Mouse (Mus musculus): ENCODE results near the gene Kcnq4. TPM values are rescaled to one million over a fixed set of nuclear protein-coding genes. Genes with fewer than 3 reads are reported as not detected.

Gene Kcnq4
- polyA plus RNA-seq (2014; fragmentation: Illumina TruSeq; extraction: RNeasy Lipid Tissue Mini Kit (QIAGEN cat#74804); ENCODE audit: low read depth, low replicate concordance) = not detected

DNA sequence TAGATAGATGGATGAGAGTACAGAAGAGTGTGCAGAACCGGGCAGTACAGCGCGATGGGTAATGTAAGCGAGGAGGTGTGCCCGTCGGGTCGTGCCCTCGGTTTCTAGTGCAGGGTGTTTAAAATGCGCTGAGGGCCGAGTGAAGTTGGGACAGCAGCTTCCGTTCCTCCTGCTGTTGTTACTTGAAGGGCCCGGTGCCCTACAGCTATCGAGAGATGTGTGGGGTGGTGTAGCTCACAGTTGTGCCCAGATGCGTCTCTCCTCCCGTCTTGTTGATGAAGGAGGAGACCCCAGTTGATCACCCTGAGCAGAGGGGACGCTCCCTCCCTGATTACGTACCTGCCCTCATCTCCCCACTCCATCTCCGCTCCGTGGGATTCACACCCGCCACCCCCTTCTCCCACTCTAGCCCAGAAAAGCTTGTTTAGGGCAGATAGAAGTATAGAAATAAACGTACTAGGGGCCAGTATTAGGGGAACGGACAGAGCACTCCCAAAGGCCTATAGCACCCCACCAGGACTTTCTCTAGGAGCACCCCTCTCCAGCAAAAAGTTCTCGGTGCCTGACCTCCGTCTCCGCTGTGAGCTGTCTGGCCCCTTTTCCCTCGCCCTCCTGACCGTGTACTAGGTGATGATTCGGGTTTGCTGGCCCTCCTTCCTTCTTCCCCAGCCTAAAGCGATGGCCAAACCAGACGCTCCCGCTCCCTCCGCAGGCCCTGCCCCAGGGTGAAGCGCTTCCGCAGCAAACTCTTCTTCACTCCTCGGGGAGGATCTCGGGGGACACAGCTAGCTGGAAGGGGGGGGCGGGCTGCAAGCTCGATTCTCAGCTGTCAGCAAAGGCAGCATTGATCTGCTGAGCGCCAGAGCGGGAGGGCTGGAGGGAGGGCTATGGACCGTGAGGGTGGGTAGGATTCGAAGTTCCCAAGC lies at the start of gene Kcnq4:
TSS of gene Kcnq4 (minus strand) at position 672 of the 926 bp plus-strand sequence.

DNA sequence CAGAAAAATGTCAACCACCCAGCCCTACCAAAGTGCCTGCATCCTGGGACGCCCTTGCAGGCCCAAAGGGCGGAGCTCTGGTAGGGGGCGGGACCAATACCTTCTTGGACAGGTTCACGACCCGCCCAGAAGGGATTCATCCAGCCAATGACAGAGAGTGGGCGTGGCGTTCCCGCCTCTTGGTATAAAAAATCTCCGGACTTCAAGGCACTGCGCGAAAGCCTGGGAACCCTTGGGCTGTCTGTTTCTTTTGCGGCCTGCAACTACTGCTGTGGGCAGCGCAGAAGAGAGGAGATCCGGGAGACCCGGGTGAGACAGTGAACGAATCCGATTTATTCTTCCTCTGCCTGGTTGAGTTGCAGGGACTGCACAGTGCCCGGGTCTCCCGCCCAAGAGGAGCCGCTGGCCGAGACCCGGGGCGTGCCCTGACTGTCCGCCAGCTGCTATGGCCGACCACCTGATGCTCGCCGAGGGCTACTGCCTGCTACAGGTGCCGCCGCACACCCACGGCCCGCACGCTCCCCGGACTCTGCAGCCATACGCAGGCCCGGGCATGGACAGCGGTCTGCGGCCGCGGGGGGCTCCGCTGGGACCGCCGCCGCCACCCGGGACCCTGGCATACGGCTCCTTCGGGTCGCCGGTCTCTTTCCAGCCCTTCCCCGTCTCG lies 81.9 kb downstream of the Kcnq4 start, which contains the start of gene Cited4:
TSS of gene Cited4 (plus strand) at position 215 of the 667 bp plus-strand sequence.

Other genes starting within 250 kb of the Kcnq4 start
- not detected for gene Slfnl1, start 216.4 kb downstream of the Kcnq4 start, polyA plus RNA-seq (2014; fragmentation: Illumina TruSeq; extraction: RNeasy Lipid Tissue Mini Kit (QIAGEN cat#74804); ENCODE audit: low read depth, low replicate concordance)
- gene Ctps, start 178.3 kb downstream of the Kcnq4 start, polyA plus RNA-seq (2014; fragmentation: Illumina TruSeq; extraction: RNeasy Lipid Tissue Mini Kit (QIAGEN cat#74804); ENCODE audit: low read depth, low replicate concordance) = 15.7 TPM
- gene Gm8439, start 159.9 kb downstream of the Kcnq4 start, polyA plus RNA-seq (2014; fragmentation: Illumina TruSeq; extraction: RNeasy Lipid Tissue Mini Kit (QIAGEN cat#74804); ENCODE audit: low read depth, low replicate concordance) = not detected
- not detected for gene Cited4, start 82.0 kb downstream of the Kcnq4 start, polyA plus RNA-seq (2014; fragmentation: Illumina TruSeq; extraction: RNeasy Lipid Tissue Mini Kit (QIAGEN cat#74804); ENCODE audit: low read depth, low replicate concordance)
- gene Nfyc, start 83.0 kb upstream of the Kcnq4 start, polyA plus RNA-seq (2014; fragmentation: Illumina TruSeq; extraction: RNeasy Lipid Tissue Mini Kit (QIAGEN cat#74804); ENCODE audit: low read depth, low replicate concordance) = 27.9 TPM
- 0.35 TPM for gene Rims3, start 106.2 kb upstream of the Kcnq4 start, polyA plus RNA-seq (2014; fragmentation: Illumina TruSeq; extraction: RNeasy Lipid Tissue Mini Kit (QIAGEN cat#74804); ENCODE audit: low read depth, low replicate concordance)
- 12.3 TPM for gene Exo5, start 176.4 kb upstream of the Kcnq4 start, polyA plus RNA-seq (2014; fragmentation: Illumina TruSeq; extraction: RNeasy Lipid Tissue Mini Kit (QIAGEN cat#74804); ENCODE audit: low read depth, low replicate concordance)
- 2.4 TPM for gene Zfp69, start 203.1 kb upstream of the Kcnq4 start, polyA plus RNA-seq (2014; fragmentation: Illumina TruSeq; extraction: RNeasy Lipid Tissue Mini Kit (QIAGEN cat#74804); ENCODE audit: low read depth, low replicate concordance)

All from sigmoid colon, adult 10 weeks (tissue).